Mouse (Mus musculus) liver, embryonic 12.5 days (tissue): ENCODE measurements around the gene Satb2. TPM values are rescaled to one million over a fixed set of nuclear protein-coding genes. Genes with fewer than 3 reads are reported as not detected.

ENCODE experiments used
- ATAC-seq: fragments of 200-750 bp; cut with Nextera tagmentation; 2 replicates; pipeline ENCODE4 v1.8.0; 2017; ENCODE audit warnings: moderate number of reproducible peaks, mild to moderate bottlenecking, moderate library complexity
- H3K27ac ChIP-seq: fragments of 300-500 bp; sonication (generic); 2 replicates; pipeline ENCODE4 v1.5.1; 2016; ENCODE audit warnings: mild to moderate bottlenecking
- H3K27me3 ChIP-seq: fragments of 300-500 bp; sonication (generic); replicated peaks from 2 replicates; pipeline ENCODE4 v1.6.1; 2016; ENCODE audit warnings: mild to moderate bottlenecking, moderate library complexity
- H3K36me3 ChIP-seq: fragments of 300-500 bp; sonication (generic); 2 replicates; pipeline ENCODE4 v1.6.1; 2016; ENCODE audit warnings: mild to moderate bottlenecking, moderate library complexity
- H3K4me1 ChIP-seq: fragments of 300-500 bp; sonication (generic); 2 replicates; pipeline ENCODE4 v1.6.1; 2016
- H3K4me2 ChIP-seq: fragments of 300-500 bp; sonication (generic); 2 replicates; pipeline ENCODE4 v1.6.1; 2016; ENCODE audit warnings: mild to moderate bottlenecking, moderate library complexity
- H3K4me3 ChIP-seq: fragments of 300-500 bp; sonication (generic); 2 replicates; pipeline ENCODE4 v1.5.1; 2016; ENCODE audit warnings: mild to moderate bottlenecking, moderate library complexity
- H3K9ac ChIP-seq: fragments of 300-500 bp; sonication (generic); 2 replicates; pipeline ENCODE4 v1.6.1; 2016; ENCODE audit warnings: mild to moderate bottlenecking, moderate library complexity
- H3K9me3 ChIP-seq: fragments of 300-500 bp; sonication (generic); replicated peaks from 2 replicates; pipeline ENCODE4 v1.6.1; 2016; ENCODE audit warnings: mild to moderate bottlenecking, moderate library complexity
- WGBS: fragments of 180-500 bp; shearing (Covaris S2); methylation state at CpG from one replicate; pipeline ENCODE4 v1.1.7; 2016; ENCODE audit not compliant: insufficient replicate concordance; 5-methylcytosine and 5-hydroxymethylcytosine counted together
- polyA plus RNA-seq: library from polyadenylated mRNA; unstranded; fragments of >200 nt; fragmentation: Nextera tagmentation; extraction: Ambion mirVana; gene quantifications from 2 replicates; pipeline ENCODE4 v1.2.1, GENCODE M21; 2016

Satb2 gene
- polyA plus RNA-seq, 1 experiment from 2014 or later = 0.02 TPM

GRCm38 (mm10) chr1:56972251-56972949 lies 6.0 kb downstream of the Satb2 start:
- H3K9me3 ChIP-seq = no peaks in the 10 kb centered on the region
- under 1% methylated on average over 80 of the region's 83 CpGs for WGBS
- H3K27ac ChIP-seq = no peak overlapping the region
- H3K4me1 ChIP-seq = peaks cover 8% of the 10 kb centered on the region; the same call in 1 of the 2 replicates
- peak overlapping the region; percentile 58 for H3K9ac ChIP-seq
- H3K4me3 ChIP-seq = peak overlapping the region; percentile 64
- peaks cover 90% of the 10 kb centered on the region for H3K27me3 ChIP-seq
- H3K4me2 ChIP-seq = peak overlapping the region; percentile 84
- no peaks in the 10 kb centered on the region for H3K36me3 ChIP-seq
- ATAC-seq = peak; percentile 60

DNA sequence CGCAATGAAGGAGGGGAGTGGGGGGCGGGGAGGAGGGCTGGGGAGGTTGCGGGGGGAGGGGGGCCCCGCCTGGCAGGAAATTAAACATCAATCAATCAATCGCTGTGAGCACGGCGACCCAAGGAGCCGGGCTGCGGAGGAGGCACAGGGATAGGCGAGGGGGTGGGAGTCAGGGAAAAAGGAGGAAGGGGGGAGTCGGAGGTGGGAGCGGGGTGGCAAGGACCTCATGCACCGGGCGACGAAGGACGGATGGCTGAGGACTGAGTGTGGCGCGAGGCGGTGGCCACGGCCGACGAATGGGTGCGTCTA lies 6.6 kb downstream of the Satb2 start:
- Histone ChIP-seq H3K27ac (no peak overlapping the region), H3K27me3 (peaks cover 85% of the 10 kb centered on the region), H3K9ac (no peak overlapping the region), H3K36me3 (no peaks in the 10 kb centered on the region), H3K9me3 (no peaks in the 10 kb centered on the region), H3K4me2 (peak overlapping the region; percentile 84), H3K4me3 (peak overlapping the region; percentile 64), H3K4me1 (peaks cover 8% of the 10 kb centered on the region; the same call in 1 of the 2 replicates)
- 0% methylated on average over 22 of the region's 23 CpGs for WGBS
- peak; percentile 41; the same call in 1 of the 2 replicates for ATAC-seq

- no peak overlapping the region for H3K9ac ChIP-seq
- under 1% methylated on average over 29 of the region's 29 CpGs for whole genome bisulfite sequencing
- no peak for ATAC-seq
- H3K27me3 ChIP-seq = peaks cover 85% of the 10 kb centered on the region
- H3K4me1 ChIP-seq = peaks cover 8% of the 10 kb centered on the region; the same call in 1 of the 2 replicates
- H3K27ac ChIP-seq = no peak overlapping the region
- no peaks in the 10 kb centered on the region for H3K9me3 ChIP-seq
- peak overlapping the region; percentile 84 for H3K4me2 ChIP-seq
- H3K36me3 ChIP-seq = no peaks in the 10 kb centered on the region
- H3K4me3 ChIP-seq = peak overlapping the region; percentile 64
Measured at GRCm38 (mm10) chr1:56971441-56971861, 7.0 kb downstream of the Satb2 start.

DNA sequence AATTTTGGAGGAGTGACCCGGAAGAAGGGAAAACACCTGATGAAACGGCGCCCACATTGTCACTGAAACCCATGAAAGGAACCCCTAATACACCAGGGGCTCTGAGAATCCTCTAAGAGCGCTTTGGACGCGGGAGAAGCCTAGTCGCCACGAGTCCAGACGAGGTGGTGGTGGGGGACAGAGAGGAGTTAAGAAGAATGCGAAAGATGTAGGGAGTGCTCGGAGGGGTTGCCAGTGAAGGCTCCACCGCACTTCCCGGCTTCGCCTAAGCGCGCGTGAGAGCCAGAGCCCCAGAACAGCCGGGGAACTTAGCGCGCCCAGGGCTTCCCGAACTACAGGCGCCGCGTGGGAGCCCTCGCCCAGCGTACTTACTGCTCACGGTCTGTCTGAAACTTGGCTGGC lies 7.7 kb downstream of the Satb2 start:
- no peak overlapping the region for H3K9ac ChIP-seq
- H3K4me1 ChIP-seq = peaks cover 8% of the 10 kb centered on the region; the same call in 1 of the 2 replicates
- H3K36me3 ChIP-seq = no peaks in the 10 kb centered on the region
- H3K27ac ChIP-seq = no peak overlapping the region
- no peak for ATAC-seq
- WGBS = 1% methylated on average over 27 of the region's 27 CpGs
- peak overlapping the region; percentile 84 for H3K4me2 ChIP-seq
- peaks cover 81% of the 10 kb centered on the region for H3K27me3 ChIP-seq
- H3K9me3 ChIP-seq = no peaks in the 10 kb centered on the region
- H3K4me3 ChIP-seq = peak overlapping the region; percentile 64

GRCm38 (mm10) chr1:56969364-56970360 lies 8.8 kb downstream of the Satb2 start:
- Histone ChIP-seq H3K4me1 (peaks cover 8% of the 10 kb centered on the region; the same call in 1 of the 2 replicates), H3K27ac (no peak overlapping the region), H3K4me3 (peak overlapping the region; percentile 19; the same call in 1 of the 2 replicates), H3K4me2 (peak overlapping the region; percentile 58), H3K9ac (no peak overlapping the region), H3K36me3 (no peaks in the 10 kb centered on the region), H3K27me3 (peaks cover 74% of the 10 kb centered on the region), H3K9me3 (no peaks in the 10 kb centered on the region)
- 2% methylated on average over 46 of the region's 47 CpGs for WGBS
- no peak for ATAC-seq

DNA sequence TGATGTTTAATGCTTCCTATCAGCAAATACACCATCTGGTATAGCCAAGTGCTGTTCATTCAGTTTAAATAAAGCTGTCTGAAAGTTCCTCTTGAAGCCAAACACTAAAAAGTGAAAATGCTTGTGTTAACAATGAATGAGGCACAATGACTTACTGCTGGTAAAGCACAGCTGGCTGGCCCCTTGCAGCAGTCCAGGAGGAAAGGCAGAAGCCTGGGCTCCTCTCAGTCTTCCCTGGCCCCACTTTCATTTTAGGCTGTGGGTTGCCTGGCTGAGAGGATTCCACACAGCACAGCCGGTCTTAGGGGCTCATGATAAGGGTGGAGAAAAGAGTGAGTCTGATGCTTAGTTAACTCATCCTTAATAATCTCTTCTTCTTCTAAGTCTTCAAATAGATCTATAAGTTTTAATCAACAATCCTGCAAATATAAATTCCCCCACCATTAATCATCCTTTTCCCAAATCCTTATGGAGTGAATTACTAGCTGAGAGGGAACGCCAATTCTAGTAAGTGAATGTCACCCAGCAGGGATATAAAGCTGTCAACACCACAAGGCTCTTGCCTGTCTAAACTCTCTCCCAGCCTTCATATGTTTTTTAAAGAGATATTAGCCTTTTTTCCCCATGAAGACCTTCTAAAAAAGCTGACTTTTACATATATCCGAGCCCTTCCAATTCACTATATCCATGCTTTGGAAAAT lies 12.4 kb downstream of the Satb2 start:
- WGBS = 62% methylated on average over 3 of the region's 3 CpGs
- H3K9me3 ChIP-seq = no peaks in the 10 kb centered on the region

GRCm38 (mm10) chr1:56964493-56964892 lies 14.0 kb downstream of the Satb2 start:
- H3K9me3 ChIP-seq = no peaks in the 10 kb centered on the region
- ATAC-seq = no peak
- H3K27ac ChIP-seq = no peak overlapping the region
- H3K4me2 ChIP-seq = no peak overlapping the region
- no peaks in the 10 kb centered on the region for H3K4me1 ChIP-seq
- H3K4me3 ChIP-seq = no peak overlapping the region
- H3K36me3 ChIP-seq = no peaks in the 10 kb centered on the region
- H3K9ac ChIP-seq = no peak overlapping the region
- 77% methylated on average over 7 of the region's 7 CpGs for WGBS
- peaks cover 26% of the 10 kb centered on the region for H3K27me3 ChIP-seq

More for the DNA sequence above, 12.4 kb downstream of the Satb2 start:
- 0 out of 2 replicates have a peak, but pooled peaks cover 4% of the 10 kb centered on the region for H3K4me1 ChIP-seq
- no peak overlapping the region for H3K4me3 ChIP-seq
- no peak for ATAC-seq
- H3K27me3 ChIP-seq = peaks cover 41% of the 10 kb centered on the region
- H3K27ac ChIP-seq = no peak overlapping the region
- H3K36me3 ChIP-seq = no peaks in the 10 kb centered on the region
- no peak overlapping the region for H3K9ac ChIP-seq
- H3K4me2 ChIP-seq = no peak overlapping the region

DNA sequence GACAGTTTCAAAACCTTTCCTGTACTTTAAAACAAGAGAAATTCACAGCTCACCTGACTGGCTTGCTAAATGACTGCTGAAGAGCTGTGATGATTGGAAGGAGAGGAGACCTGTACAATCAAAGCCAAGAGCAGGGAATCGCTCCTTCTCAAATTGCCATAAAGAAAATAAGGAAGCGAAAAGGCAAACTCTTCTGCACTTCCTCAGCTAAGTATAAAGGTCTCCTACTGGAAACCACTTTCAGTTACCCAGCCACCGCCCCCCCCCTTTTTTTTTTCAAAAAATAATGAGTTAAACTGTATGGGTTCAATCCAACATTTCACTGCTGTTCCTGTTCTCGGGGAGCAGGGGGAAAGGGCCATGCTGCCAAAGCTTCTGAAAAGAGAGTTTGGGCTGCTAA lies 15.2 kb downstream of the Satb2 start:
- Histone ChIP-seq H3K27ac (no peak overlapping the region), H3K4me3 (no peak overlapping the region), H3K4me2 (no peak overlapping the region), H3K9me3 (no peaks in the 10 kb centered on the region), H3K36me3 (no peaks in the 10 kb centered on the region), H3K4me1 (no peaks in the 10 kb centered on the region), H3K27me3 (peaks cover 14% of the 10 kb centered on the region), H3K9ac (no peak overlapping the region)
- no peak for ATAC-seq
- 56% methylated on average over 4 of the region's 4 CpGs for WGBS

DNA sequence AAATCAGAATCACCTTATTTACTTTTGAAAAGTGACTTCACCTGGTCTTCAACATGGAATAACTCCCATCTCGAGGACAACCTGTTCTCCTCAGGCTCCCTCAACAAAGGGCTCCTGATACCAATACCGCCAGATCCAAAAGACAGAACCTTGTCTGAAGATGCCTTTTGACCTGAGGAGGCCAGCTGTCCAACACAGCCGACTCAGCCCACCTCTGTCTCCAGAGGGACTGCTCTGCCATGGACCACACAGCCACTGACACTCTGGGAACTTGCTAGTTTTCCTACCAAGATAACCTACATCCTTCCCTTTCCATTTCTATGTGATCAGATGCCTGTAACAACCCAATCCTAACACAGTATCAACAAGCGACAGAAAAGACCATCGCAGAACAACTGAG lies 19.5 kb downstream of the Satb2 start:
- H3K4me1 ChIP-seq = no peaks in the 10 kb centered on the region
- H3K36me3 ChIP-seq = no peaks in the 10 kb centered on the region
- H3K9ac ChIP-seq = no peak overlapping the region
- H3K4me3 ChIP-seq = no peak overlapping the region
- no peaks in the 10 kb centered on the region for H3K9me3 ChIP-seq
- ATAC-seq = no peak
- no peak overlapping the region for H3K4me2 ChIP-seq
- no peak overlapping the region for H3K27ac ChIP-seq
- 52% methylated on average over 5 of the region's 5 CpGs for WGBS
- no peaks in the 10 kb centered on the region for H3K27me3 ChIP-seq

DNA sequence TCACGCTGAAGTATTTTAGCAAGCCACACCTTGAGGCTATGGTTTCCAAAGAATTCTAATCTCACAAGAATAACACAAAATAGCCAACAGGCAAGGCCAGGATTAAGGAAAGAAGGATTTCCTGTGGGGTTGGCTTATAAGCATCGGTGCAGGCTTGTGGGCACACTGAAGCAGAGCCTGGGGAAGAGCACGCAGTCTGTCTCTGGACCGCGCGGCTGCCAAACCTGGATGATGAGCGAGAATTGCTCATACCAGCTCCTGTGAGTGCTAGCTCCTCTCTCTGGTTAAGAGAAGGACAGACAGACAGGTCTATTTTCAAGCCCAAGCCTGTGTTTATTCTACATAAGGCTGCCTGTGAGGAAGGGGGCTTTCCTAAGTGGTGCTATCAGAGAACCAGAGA lies 20.5 kb downstream of the Satb2 start:
- H3K9me3 ChIP-seq = no peaks in the 10 kb centered on the region
- 79% methylated on average over 7 of the region's 7 CpGs for WGBS
- no peaks in the 10 kb centered on the region for H3K27me3 ChIP-seq
- no peaks in the 10 kb centered on the region for H3K4me1 ChIP-seq
- no peak overlapping the region for H3K27ac ChIP-seq
- no peak overlapping the region for H3K4me2 ChIP-seq
- H3K4me3 ChIP-seq = no peak overlapping the region
- H3K36me3 ChIP-seq = no peaks in the 10 kb centered on the region
- no peak overlapping the region for H3K9ac ChIP-seq
- ATAC-seq = no peak

DNA sequence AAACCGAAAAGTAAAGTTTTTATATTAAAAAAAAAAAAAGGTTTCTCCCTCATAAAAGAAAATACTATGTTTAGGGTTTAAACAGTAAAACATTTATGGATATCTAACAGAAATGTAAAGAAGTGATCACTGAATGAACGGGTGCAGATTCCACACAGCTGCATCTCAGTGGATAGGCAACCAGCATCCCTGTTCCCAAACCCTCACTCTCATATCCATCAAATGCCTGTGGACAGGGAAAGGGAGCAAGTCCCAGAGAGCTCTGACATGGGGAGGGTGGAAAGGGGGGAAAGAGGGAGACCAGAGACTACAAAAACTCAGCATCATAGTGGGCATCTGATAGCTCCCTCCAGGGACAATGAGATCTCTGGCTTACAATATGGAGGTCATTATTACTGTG lies 21.6 kb downstream of the Satb2 start:
- no peak for ATAC-seq
- no peak overlapping the region for H3K4me3 ChIP-seq
- H3K27ac ChIP-seq = no peak overlapping the region
- no peaks in the 10 kb centered on the region for H3K36me3 ChIP-seq
- no peak overlapping the region for H3K4me2 ChIP-seq
- no peaks in the 10 kb centered on the region for H3K27me3 ChIP-seq
- H3K9me3 ChIP-seq = no peaks in the 10 kb centered on the region
- no peak overlapping the region for H3K9ac ChIP-seq
- no peaks in the 10 kb centered on the region for H3K4me1 ChIP-seq
- WGBS = 68% methylated on average over 2 of the region's 2 CpGs
